Mouse (Mus musculus): ENCODE measurements around the gene Bdnf. TPM values are rescaled to one million over a fixed set of nuclear protein-coding genes. Genes with fewer than 3 reads are reported as not detected.

The Bdnf gene
- not detected for polyA plus RNA-seq (2017; shearing (Covaris generic))

DNA sequence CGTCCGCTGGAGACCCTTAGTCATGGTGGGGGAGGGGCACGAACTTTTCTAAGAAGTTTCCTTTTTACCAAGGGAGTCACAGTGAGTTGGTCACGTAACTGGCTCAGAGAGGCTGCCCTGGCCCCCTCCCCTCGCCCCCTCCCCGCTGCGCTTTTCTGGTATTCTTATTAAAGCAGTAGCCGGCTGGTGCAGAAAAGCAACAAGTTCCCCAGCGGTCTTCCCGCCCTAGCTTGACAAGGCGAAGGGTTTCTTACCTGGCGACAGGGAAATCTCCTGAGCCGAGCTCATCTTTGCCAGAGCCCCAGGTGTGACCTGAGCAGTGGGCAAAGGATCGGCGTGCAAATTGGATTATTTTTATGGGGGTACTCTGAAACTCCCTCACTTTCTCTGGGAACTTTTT lies at the start of gene Bdnf:
Bdnf (plus strand) TSS at position 169 of the 400 bp plus-strand sequence.

Other genes starting within 250 kb of the Bdnf start
- gene Lin7c, start 216.2 kb downstream of the Bdnf start, polyA plus RNA-seq (2017; shearing (Covaris generic)) = 64.1 TPM
- 0.11 TPM for gene Lgr4, start 242.9 kb downstream of the Bdnf start, polyA plus RNA-seq (2017; shearing (Covaris generic))